Mouse (Mus musculus) ES-E14 (cell line): Measurements from ENCODE around the gene Aamp.

Source experiments
- HCFC1 ChIP-seq: IDR thresholded peaks from 2 replicates; pipeline ENCODE4 v1.6.1; 2012; ENCODE audit warnings: low read length, inconsistent platforms, borderline replicate concordance; ENCODE audit not compliant: insufficient read depth
- ZNF384 ChIP-seq: IDR thresholded peaks from 2 replicates; pipeline ENCODE4 v1.6.1; 2012; ENCODE audit warnings: low read depth, low read length, inconsistent platforms

GRCm38 (mm10) chr1:74298157-74298750, 13.7 kb upstream of the Aamp start:
- no peak for TF ChIP-seq ZNF384
- TF ChIP-seq HCFC1, result no peak
